Mouse (Mus musculus): Measurements from ENCODE around the gene Lamtor3.
"Not testable (repeated sequence)": the region's sequence is repeated elsewhere in the genome, so short reads cannot be mapped to it uniquely, and the experiment has no call there.

Lamtor3 gene

DNA sequence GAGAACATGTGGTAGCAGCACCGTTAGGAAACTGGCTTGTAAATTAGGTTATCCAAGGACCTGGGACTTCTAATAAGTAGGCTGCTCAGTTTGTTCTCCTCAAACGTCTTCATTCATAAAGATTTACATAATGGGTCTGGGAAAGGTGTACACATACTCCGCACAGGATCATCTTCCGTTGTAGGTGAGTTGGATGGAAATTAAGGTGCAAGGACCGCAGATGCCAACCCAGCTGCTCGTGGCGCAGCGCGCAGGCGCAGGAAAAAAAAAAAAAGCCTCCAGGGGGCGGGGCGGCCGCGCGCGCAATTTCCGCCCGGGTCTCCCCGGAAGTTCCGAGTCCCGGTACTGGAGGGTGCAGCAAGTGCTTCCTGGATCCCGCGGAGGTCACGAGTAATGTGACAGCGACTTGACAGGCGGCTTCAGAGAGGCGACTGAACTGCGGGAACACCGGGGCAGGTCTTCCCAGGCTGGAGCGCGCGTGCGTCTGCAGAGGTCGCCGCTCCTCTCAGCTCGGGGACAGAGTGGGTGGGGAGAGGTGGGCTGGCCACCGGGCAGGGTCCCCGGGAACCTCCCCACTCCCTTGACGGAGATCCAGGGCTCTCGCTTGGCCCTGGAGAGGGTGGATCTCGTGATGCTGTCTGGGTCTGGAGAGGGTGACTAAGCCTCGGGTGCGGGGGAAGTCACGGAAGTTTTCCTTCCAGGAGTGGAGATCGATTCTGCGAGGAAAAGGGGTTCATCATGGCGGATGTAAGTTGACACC is at the start of gene Lamtor3:
Lamtor3 (plus strand) TSS at position 335 of the 760 bp plus-strand sequence.
- DNase-seq (ENCODE audit: inconsistent age in 2 of 2, low spot score in 1 of 2) = peak; percentile 91 to 98

DNA sequence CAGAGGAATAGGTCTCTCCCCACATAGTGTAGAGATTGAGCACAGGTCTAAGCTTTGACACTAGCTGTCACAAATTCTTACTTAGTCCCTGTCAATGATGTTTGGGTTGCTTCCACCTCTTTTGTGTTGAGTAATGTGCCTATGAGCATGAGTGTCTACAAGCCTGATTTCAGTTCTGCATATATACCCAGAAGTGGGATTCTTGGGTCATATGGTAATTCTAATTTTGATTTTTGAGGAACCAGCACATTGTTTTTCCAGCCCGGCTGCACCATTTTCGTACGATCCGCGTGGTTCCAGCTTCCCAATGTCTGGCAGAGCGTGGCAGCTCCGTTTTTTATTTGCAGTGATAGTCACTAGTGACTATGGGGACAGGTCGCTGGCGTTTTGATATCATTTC is 48.9 kb upstream of the Lamtor3 start:
- DNase-seq (ENCODE audit: inconsistent age in 2 of 2, low spot score in 1 of 2) = peak in 1 of 2 experiments; percentile 35

DNA sequence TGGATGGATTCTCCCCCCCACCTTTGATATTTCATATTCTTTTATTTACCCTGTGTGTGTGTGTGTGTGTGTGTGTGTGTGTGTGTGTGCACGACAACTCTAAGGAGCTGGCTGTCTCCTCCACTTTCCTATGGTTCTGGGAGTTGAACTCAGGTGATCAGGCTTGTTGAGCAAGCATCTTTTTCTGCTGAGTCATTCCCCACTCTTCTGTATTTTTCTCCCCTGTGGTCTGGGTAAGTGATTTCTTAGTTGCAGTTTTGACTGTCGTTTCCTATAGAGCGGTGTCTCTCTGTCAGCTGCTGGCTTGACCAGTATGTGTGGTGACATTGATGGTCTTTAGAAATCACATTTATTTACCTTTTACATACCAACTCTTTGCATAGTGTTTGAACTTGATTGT is 39.0 kb upstream of the Lamtor3 start:
- DNase-seq (ENCODE audit: inconsistent age in 2 of 2, low spot score in 1 of 2) = peak in 1 of 2 experiments; percentile 33

DNA sequence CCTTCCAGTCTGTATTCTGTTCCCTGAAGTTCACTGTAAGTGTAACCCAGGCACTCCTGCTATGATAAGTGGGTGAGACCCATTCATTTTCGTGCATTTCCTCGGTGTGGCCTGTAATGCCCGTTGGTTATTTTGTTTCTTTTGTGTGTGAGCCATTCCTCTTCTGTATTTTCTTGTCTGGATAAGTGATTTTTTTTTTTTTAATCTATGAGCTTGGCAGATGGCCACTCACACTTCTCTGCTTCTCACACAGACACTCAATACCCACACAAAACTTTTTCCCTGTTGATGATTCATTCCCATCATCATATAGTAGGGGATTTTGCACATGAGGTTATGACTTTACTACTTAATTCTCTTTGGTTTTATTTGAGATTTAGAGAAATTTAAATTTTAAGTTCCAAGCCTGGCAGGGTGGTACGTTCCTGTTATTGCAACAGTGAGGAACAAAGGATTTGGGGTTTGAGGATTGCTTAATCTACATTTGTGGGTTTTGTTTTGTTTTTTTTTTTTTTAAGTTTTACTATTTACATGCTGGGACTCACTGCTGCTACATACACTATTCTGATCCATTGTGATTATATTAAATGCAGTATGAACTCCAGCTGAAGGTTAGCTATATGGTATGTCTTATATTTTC is 38.1 kb upstream of the Lamtor3 start:
- no peak for DNase-seq (ENCODE audit: inconsistent age in 2 of 2, low spot score in 1 of 2)

DNA sequence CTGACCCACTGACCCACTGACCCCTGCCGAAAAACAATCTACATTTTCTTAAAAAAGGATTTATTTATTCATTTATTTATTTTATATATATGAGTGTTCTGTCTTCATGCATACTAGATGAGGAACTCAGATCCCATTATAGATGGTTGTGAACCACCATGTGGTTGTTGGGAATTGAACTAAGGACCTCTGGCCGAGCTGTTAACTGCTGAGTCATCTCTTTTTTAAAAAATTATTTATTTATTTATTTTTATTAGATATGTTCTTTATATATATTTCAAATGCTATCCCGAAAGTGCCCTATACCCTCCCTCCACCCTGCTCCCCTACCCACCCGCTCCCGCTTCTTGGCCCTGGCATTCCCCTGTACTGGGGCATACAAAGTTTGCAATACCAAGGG is 37.2 kb upstream of the Lamtor3 start:
- peak in 1 of 2 experiments; percentile 56 for DNase-seq (ENCODE audit: inconsistent age in 2 of 2, low spot score in 1 of 2)

DNA sequence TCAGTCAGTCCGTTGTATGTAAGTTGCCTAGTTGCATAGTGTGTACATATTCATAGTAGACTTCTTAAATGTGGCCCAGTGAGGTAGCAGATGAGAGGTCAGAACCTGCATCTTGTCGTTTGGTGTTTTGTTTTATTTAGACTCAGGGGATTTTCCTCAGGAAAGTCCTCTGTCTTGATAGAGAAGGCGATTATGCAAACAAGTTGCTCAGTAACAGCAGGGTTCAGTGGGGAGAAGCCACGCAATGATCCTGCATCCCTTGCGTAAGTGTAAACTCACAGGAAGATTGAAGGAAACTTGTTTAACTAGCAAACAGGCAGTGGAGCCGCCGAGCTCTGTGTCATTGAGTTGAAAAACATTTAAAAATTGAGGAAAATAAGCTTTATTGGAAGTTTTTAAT is 30.3 kb upstream of the Lamtor3 start:
- DNase-seq (ENCODE audit: inconsistent age in 2 of 2, low spot score in 1 of 2) = no peak

DNA sequence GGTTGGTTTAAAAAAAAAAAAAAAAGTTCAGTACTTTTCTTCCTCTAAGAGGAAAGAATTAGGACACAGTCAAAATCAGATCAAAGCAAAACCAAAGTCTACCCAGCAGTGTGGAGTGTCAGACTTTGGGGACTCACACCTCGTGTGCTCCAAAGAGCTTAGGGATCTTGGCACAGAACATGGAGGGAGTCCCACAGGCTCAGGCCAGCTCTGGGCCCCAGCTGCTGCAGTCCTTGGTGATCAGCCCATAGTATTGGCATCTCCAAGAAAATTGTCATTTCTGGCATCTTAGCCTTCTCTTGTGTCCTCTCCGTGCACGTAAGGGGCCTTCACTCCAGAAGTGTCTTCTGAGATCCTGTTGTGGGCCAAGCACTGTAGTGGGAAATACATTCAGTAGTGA is 27.2 kb upstream of the Lamtor3 start:
- DNase-seq (ENCODE audit: inconsistent age in 2 of 2, low spot score in 1 of 2) = no peak

DNA sequence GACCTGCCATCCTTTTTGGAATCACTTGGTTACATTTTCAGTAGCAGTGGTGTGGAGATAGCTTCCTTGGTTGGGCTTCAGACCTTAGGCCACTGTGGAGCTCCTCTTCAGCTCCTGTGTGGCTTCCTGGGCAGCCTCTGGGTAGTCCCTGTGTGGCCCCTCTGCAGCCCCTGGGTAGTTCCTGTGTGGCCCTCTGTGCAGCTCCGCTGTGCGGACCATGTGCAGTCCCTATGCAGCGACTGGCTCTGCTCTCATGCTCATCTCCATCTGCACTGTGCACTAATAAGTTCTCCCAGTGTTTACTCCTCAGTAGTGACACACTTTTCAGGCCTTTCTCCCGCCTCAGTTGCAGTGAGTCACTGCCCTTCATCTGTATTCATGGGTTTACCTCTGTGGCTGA is 26.2 kb upstream of the Lamtor3 start:
- no peak for DNase-seq (ENCODE audit: inconsistent age in 2 of 2, low spot score in 1 of 2)

DNA sequence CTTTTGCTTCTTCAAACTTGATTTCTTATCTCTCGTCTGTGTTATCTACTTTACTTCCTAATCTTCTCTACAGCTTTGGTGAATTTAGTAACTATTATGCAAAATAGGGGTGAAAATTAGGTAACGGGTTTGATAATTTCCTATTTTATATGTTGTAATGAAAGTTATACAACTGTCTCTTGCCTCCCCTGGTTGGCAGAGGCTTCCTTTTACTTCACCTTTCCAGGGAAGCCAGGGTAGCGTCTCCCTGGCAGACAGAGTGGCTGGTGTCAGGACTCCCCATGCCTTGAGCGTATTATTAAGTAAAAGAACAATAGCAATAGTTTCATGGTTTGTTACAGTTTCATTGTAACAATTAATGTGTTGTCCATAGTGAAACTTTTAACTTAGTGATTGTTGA is 24.5 kb upstream of the Lamtor3 start:
- DNase-seq (ENCODE audit: inconsistent age in 2 of 2, low spot score in 1 of 2) = no peak

DNA sequence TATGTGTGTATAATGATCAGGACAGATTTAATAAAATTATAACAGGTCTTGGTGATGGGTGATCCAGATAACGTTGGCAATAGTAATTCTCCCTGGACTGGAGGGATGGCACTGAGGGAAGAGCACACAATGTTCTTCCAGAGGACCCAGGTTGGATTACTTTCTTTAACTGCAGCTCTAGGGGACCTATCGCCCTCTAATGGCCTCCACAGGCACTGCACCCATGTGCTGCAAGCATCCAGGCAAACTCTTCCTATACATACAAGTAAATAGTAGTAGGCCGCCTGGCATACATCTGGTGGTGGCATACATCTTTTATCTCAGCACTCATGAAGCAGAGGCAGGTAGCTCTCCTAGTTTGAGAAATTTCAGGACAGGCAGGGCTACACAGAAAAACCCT is 23.1 kb upstream of the Lamtor3 start:
- peak in 1 of 2 experiments; percentile 38 for DNase-seq (ENCODE audit: inconsistent age in 2 of 2, low spot score in 1 of 2)

DNA sequence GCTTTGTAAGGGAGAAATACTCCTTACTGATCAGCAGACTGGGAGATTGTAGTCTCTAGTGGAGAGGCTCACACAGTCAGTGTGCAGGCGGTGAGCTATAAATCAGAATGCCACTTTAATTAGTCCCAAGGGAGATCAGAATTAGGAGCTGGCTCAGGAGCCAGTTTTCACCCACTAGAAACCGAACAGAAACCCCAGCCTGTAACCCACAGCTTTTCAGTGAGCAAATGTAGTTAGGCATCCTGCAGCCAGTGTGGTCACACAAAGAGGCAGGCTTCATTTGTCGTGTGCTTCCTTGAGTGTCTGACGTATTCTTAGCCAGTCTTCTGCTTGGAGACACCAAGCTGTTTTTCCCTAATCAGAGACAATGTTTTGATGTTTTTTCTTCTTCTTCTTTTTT is 21.9 kb upstream of the Lamtor3 start:
- DNase-seq (ENCODE audit: inconsistent age in 2 of 2, low spot score in 1 of 2) = no peak

DNA sequence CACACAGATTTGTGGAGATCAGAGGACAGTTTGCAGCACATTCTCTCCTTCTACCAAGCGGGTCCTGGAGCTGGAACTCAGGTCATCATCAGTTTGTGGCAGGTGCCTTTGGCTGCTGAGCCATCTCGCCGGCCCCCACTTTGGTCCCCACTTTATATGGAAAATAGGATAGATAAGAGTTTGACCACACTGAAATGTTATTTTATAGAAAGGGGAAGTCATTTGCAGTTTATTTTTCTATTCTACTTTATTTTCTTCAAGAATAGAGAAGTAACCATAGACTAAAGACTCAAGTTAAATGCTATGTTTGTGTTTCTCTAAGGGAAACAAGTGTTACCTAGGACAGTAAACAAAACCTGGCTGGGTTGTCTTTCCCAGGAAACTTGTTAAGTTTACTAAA is 21.4 kb upstream of the Lamtor3 start:
- DNase-seq (ENCODE audit: inconsistent age in 2 of 2, low spot score in 1 of 2) = no peak

DNA sequence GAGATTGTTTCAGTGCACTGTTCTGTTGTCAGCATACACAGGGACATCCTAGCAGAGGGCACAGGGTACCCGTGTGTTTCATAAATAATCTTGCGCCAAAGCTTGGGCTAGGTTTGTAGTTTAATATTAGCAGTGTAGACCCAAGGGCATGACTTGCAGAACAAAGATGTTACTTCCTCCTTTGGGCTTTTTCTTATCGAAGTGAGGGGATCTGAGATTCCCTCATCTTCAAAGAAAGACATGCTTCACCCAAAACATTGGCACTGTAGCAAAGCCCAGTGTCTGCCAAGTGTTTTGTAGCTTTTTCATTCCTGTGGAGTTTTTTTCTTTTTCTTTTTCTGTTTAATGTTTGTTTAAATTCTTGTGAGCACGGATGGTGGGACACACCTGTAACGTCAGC is 20.6 kb upstream of the Lamtor3 start:
- no peak for DNase-seq (ENCODE audit: inconsistent age in 2 of 2, low spot score in 1 of 2)

DNA sequence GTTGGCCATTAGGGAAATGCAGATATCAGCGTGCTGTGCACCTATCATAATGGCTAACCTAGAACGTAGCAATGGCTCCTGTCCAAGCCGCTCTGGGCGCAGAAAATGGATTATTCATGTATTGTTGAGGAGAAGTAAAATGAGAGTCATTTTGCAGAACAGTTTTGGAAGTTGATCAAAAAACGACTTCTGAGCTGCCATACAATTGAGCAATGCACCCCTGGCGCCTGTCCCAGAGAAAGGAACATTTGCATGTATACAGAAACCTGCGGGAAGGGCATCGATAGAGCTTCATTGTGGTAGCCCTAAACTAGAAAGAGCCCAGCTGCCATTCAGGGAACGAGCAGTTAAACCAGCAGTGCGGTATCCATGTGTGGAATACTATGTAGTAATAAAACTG is 18.2 kb upstream of the Lamtor3 start:
- DNase-seq (ENCODE audit: inconsistent age in 2 of 2, low spot score in 1 of 2) = peak; percentile 11 to 72

DNA sequence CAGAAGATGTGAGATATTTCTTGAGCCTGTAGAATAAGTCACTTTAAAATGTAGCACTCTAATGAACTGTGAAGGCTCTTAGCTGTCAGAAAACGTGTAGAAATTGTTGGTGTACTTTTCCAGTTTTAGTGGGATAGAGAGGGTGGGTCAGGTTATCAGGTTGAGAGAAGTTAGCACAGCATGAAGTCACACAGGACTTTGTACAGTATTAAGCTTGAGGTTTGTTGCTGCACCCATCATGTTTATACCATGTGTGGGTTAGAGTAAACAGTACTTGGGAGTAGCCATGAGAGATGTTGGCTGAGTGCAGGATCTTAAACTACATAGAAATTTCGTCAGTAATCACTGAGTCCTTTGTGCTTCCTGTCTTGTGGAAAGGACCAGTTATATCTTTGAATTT is 5.2 kb upstream of the Lamtor3 start:
- DNase-seq (ENCODE audit: inconsistent age in 2 of 2, low spot score in 1 of 2) = no peak

DNA sequence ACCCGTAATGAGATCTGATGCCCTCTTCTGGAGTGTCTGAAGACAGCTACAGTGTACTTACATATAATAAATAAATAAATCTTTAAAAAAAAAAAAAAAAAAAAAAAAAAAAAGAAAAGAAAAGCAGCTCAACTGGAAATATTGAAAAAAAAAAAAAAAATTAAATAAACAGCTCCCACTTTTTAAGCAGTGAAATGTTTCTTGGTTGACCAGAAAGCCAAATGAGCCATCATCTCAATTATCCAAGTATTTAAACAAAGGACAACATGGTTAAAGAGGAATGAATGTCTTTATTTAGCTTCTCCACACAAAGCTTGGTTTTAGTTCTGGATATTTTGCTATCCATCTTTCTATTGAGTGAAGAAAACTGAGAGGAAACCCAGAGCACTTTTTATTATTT is 3.7 kb upstream of the Lamtor3 start:
- not testable (repeated sequence) for DNase-seq (ENCODE audit: inconsistent age in 2 of 2, low spot score in 1 of 2)

DNA sequence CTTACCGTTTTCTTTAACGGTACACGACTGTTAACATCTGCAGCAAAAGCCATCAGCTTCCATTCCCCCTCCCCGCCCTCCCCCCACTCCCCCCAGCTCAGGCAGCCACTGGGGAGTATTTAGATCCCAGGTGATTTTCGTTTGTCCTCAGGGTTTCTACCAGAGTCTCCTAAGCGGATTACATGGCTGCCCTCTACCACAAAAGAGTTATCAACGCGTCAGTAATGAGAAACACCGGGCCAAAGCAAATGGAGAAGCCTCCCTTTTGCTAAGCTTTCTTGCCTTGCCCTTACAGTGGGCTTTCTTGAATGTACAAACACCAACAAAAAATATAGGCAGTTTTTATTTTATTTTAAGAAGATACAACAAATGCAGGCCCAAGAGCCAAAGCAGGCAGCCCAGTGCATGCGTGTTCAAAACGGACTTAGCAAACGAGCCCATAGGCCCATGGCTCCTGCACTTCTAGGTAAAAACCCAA is 573 bp upstream of the Lamtor3 start:
- no peak for DNase-seq (ENCODE audit: inconsistent age in 2 of 2, low spot score in 1 of 2)

DNA sequence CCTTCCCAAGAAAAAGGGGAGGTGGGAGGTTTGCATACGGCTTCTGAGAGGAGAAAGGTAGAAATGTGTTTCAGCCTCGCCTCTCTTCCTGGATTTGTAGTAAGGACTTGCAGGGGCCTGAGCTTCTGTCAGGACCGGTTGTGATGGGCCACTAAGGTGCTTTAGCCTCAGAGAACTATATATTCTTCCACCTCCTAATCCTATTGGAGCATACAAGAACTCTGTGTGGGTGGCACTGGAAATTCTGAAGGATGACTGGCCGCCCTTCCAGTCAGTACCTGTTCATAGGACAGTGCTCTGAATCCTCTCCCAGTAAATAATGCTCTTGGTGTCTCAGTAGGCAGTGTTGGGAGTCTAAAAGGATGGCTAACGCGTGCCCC is 616 bp downstream of the Lamtor3 start:
- DNase-seq (ENCODE audit: inconsistent age in 2 of 2, low spot score in 1 of 2) = peak in 1 of 2 experiments; percentile 58

DNA sequence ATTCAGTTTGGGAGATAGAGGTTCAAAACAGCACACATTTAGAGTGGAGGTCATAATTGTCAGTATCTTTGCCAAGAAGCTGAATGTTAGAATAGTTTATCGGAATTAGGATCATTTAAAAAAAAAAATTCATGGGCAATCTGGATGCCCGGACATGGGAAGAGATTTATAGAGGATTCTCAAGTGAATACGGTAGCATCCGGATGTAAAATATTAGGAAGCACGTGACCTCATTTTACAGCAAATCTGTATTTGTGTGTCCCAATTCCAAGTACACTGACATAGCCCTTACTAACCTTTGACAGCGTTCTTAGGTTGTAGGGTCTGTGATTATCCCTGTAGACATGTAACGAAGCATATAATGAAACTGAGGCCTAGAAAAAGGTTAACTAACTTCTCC is 1.1 kb downstream of the Lamtor3 start:
- no peak for DNase-seq (ENCODE audit: inconsistent age in 2 of 2, low spot score in 1 of 2)

DNA sequence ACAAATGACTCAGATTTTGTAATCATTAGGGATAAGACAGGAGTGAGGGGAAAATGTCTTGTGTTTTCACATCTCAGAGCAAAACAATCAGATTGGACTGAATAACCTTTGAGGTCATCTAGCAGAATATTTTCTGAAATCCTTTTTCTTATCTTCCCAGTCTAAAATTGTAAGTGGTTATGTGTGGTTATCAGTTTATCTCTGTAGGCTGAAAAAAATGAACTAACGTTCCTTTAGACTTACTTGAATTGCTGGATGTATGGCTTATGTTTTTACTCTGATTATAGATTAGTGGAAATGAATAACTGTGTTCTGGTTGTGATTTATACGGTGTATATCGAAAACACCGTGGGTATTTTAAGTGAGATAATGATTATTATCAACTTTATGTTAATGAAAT is 2.3 kb downstream of the Lamtor3 start:
- no peak for DNase-seq (ENCODE audit: inconsistent age in 2 of 2, low spot score in 1 of 2)

DNA sequence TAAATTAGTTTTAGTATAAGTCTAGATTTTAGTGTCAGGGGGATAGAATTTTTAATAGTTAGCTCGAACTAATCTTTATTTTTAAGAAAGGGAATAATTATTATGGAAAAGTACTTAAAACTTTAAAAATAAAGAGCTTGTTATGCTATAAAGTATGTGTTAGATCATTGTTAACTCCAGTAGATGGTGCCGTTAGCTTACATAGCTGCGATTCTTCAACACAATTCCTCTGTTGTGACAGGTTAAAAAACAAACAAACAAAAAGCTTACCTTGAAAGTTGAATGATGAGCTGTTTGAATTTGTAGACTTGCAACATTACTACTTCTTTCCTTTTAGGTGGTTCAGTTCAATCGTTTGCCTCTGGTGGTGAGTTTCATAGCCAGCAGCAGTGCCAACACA is 8.7 kb downstream of the Lamtor3 start:
- DNase-seq (ENCODE audit: inconsistent age in 2 of 2, low spot score in 1 of 2) = no peak

DNA sequence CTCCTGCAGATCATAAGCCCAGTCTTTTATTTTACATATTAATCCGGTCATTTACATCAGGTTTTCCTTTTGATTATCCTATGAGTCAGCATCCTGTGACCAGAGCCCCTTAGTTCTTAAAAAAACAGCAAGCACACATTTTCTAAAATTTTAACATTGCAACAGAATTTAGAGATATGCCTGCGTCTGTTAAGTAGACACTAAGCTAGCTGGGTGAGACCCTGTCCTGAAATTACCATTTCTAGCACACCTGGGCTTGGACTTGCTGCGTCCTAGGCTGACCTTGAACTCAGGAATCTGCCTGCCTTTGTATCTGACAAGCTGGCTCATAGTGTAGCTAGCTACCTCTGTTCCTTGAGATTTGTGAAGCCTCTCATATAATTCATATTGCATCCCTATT is 11.6 kb downstream of the Lamtor3 start:
- no peak for DNase-seq (ENCODE audit: inconsistent age in 2 of 2, low spot score in 1 of 2)

DNA sequence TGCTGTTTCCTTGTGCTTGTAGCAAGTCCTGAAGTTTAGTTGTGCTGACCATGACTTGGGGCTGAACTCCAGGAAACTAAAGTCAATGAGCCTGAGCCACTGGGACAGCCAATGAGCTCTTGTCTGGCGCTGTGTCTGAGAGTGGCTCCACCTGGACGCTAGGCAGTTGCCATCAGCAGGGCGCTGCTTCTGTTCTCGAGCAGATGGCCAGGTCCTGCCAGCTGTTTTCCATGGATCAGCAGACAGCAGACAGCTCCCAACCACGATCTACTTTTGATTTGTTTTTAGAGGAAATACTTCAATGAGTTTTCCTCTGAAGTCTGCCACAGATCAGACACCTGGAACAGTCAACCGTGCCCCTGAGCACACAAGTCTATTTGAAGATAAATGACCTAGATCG is 14.4 kb downstream of the Lamtor3 start:
- DNase-seq (ENCODE audit: inconsistent age in 2 of 2, low spot score in 1 of 2) = no peak

Measured in adrenal gland, adult (tissue).